Mouse (Mus musculus) hindbrain, embryonic 15.5 days (tissue): Measurements from ENCODE around the gene Eif4e3. TPM values are rescaled to one million over a fixed set of nuclear protein-coding genes. Genes with fewer than 3 reads are reported as not detected.

Experiments
- ATAC-seq: fragments of 200-750 bp; cut with Nextera tagmentation; 2 replicates; pipeline ENCODE4 v1.8.0; 2017; ENCODE audit warnings: low read depth, moderate number of reproducible peaks, moderate TSS enrichment; ENCODE audit not compliant: low FRiP score
- H3K27ac ChIP-seq: fragments of 300-500 bp; sonication (generic); replicated peaks from 2 replicates; pipeline ENCODE4 v1.5.1; 2015; ENCODE audit warnings: mild to moderate bottlenecking, inconsistent platforms
- H3K27me3 ChIP-seq: fragments of 300-500 bp; sonication (generic); 2 replicates; pipeline ENCODE4 v1.6.1; 2015; ENCODE audit warnings: control low read depth, inconsistent platforms
- H3K36me3 ChIP-seq: fragments of 300-500 bp; sonication (generic); 2 replicates; pipeline ENCODE4 v1.6.1; 2015; ENCODE audit warnings: control low read depth, inconsistent platforms
- H3K4me1 ChIP-seq: fragments of 300-500 bp; sonication (generic); replicated peaks from 2 replicates; pipeline ENCODE4 v1.6.1; 2015; ENCODE audit warnings: control low read depth, inconsistent platforms
- H3K4me2 ChIP-seq: fragments of 300-500 bp; sonication (generic); 2 replicates; pipeline ENCODE4 v1.6.1; 2015; ENCODE audit warnings: moderate library complexity, mild to moderate bottlenecking, inconsistent platforms
- H3K4me3 ChIP-seq: fragments of 300-500 bp; sonication (generic); 2 replicates; pipeline ENCODE4 v1.5.1; 2015; ENCODE audit warnings: mild to moderate bottlenecking, inconsistent platforms
- H3K9ac ChIP-seq: fragments of 300-500 bp; sonication (generic); 2 replicates; pipeline ENCODE4 v1.6.1; 2015; ENCODE audit warnings: inconsistent platforms
- H3K9me3 ChIP-seq: fragments of 300-500 bp; sonication (generic); 2 replicates; pipeline ENCODE4 v1.6.1; 2016; ENCODE audit warnings: control low read depth, inconsistent platforms
- WGBS: fragments of 180-500 bp; shearing (Covaris S2); methylation state at CpG from one replicate; pipeline ENCODE4 v1.1.7; 2015; 5-methylcytosine and 5-hydroxymethylcytosine counted together
- polyA plus RNA-seq: library from polyadenylated mRNA; unstranded; fragments of >200 nt; fragmentation: Nextera tagmentation; extraction: Ambion mirVana; gene quantifications from 2 replicates; pipeline ENCODE4 v1.2.1, GENCODE M21; 2015

Gene Eif4e3
- polyA plus RNA-seq, 1 experiment from 2014 or later, result 6.9 TPM

- H3K4me3 ChIP-seq, result no peak overlapping the region
- peak overlapping the region; percentile 46 for H3K4me2 ChIP-seq
- WGBS, result 26% methylated on average over 10 of the region's 10 CpGs
- no peak overlapping the region for H3K27ac ChIP-seq
- peaks cover 10% of the 10 kb centered on the region; the same call in 1 of the 2 replicates for H3K27me3 ChIP-seq
- no peak for ATAC-seq
- no peak overlapping the region for H3K9ac ChIP-seq
- no peaks in the 10 kb centered on the region for H3K36me3 ChIP-seq
- H3K9me3 ChIP-seq, result no peaks in the 10 kb centered on the region
- H3K4me1 ChIP-seq, result peaks cover 14% of the 10 kb centered on the region
Observed at GRCm38 (mm10) chr6:99600168-99600793, 66.3 kb downstream of the Eif4e3 start.

GRCm38 (mm10) chr6:99599651-99600050 lies 66.9 kb downstream of the Eif4e3 start:
- H3K9me3 ChIP-seq, result no peaks in the 10 kb centered on the region
- H3K27me3 ChIP-seq, result peaks cover 10% of the 10 kb centered on the region; the same call in 1 of the 2 replicates
- H3K4me3 ChIP-seq, result no peak overlapping the region
- H3K27ac ChIP-seq, result peak overlapping the region; percentile 65
- peak overlapping the region; percentile 46 for H3K4me2 ChIP-seq
- 11% methylated on average over 8 of the region's 8 CpGs for WGBS
- ATAC-seq, result peak; percentile 43
- H3K9ac ChIP-seq, result 0 out of 2 replicates have a peak overlapping the region, but pooled peaks have one; percentile 26
- H3K4me1 ChIP-seq, result peaks cover 14% of the 10 kb centered on the region
- H3K36me3 ChIP-seq, result no peaks in the 10 kb centered on the region

- peak overlapping the region; percentile 46 for H3K4me2 ChIP-seq
- no peak overlapping the region for H3K9ac ChIP-seq
- peak; percentile 78 for ATAC-seq
- H3K4me3 ChIP-seq, result no peak overlapping the region
- peaks cover 10% of the 10 kb centered on the region; the same call in 1 of the 2 replicates for H3K27me3 ChIP-seq
- 30% methylated on average over 5 of the region's 5 CpGs for WGBS
- no peaks in the 10 kb centered on the region for H3K36me3 ChIP-seq
- peak overlapping the region; percentile 65; the same call in 1 of the 2 replicates for H3K27ac ChIP-seq
- peaks cover 14% of the 10 kb centered on the region for H3K4me1 ChIP-seq
- no peaks in the 10 kb centered on the region for H3K9me3 ChIP-seq
Observed at GRCm38 (mm10) chr6:99599229-99599628, 67.3 kb downstream of the Eif4e3 start.

- no peak for ATAC-seq
- Histone ChIP-seq H3K27me3 (no peaks in the 10 kb centered on the region), H3K4me1 (no peaks in the 10 kb centered on the region), H3K9ac (no peak overlapping the region), H3K4me3 (no peak overlapping the region), H3K27ac (no peak overlapping the region), H3K4me2 (no peak overlapping the region), H3K36me3 (no peaks in the 10 kb centered on the region), H3K9me3 (no peaks in the 10 kb centered on the region)
- 60% methylated on average over 6 of the region's 6 CpGs for WGBS
Observed at GRCm38 (mm10) chr6:99577040-99577439, 89.5 kb downstream of the Eif4e3 start.

GRCm38 (mm10) chr6:99575633-99576032 lies 90.9 kb downstream of the Eif4e3 start:
- no peak for ATAC-seq
- no peaks in the 10 kb centered on the region for H3K36me3 ChIP-seq
- 86% methylated on average over 6 of the region's 6 CpGs for WGBS
- H3K27ac ChIP-seq, result no peak overlapping the region
- no peaks in the 10 kb centered on the region for H3K4me1 ChIP-seq
- H3K27me3 ChIP-seq, result no peaks in the 10 kb centered on the region
- H3K9me3 ChIP-seq, result no peaks in the 10 kb centered on the region
- no peak overlapping the region for H3K4me3 ChIP-seq
- no peak overlapping the region for H3K9ac ChIP-seq
- H3K4me2 ChIP-seq, result no peak overlapping the region

Other genes with a start within 250 kb of the Eif4e3 start
- gene Foxp1, start 144.1 kb downstream of the Eif4e3 start, polyA plus RNA-seq, result 61.6 and 74.2 TPM in 2 replicates
- 3.4 and 4.1 TPM in 2 replicates for gene Gm20696, start within 50 bp of the Eif4e3 start, polyA plus RNA-seq
- 21.1 and 23.4 TPM in 2 replicates for gene Gpr27, start 25.9 kb upstream of the Eif4e3 start, polyA plus RNA-seq
- gene Prok2, start 59.6 kb upstream of the Eif4e3 start, polyA plus RNA-seq, result 0.33 and 0.36 TPM in 2 replicates